Mouse (Mus musculus): ENCODE measurements around the gene Maml2.

GRCm38 (mm10) chr9:13748798-13749674 lies 451.3 kb downstream of the Maml2 start:
- TF ChIP-seq GATA1 (IDR thresholded peaks at IDR 0.05; ENCODE audit: low read length) (no peak), TAL1 (IDR thresholded peaks at IDR 0.05; ENCODE audit: low read length) (no peak)
